Mouse (Mus musculus) forebrain, embryonic 12.5 days (tissue): Measurements from ENCODE around the gene Lin52. TPM values are rescaled to one million over a fixed set of nuclear protein-coding genes. Genes with fewer than 3 reads are reported as not detected.

Experiments used
- ATAC-seq: fragments of 200-750 bp; cut with Nextera tagmentation; 2 replicates; pipeline ENCODE4 v1.8.0; 2017; ENCODE audit warnings: moderate TSS enrichment; ENCODE audit not compliant: low FRiP score
- H3K27ac ChIP-seq: fragments of 300-500 bp; sonication (generic); 2 replicates; pipeline ENCODE4 v1.5.1; 2016; ENCODE audit warnings: mild to moderate bottlenecking
- H3K27me3 ChIP-seq: fragments of 300-500 bp; sonication (generic); 2 replicates; pipeline ENCODE4 v1.6.1; 2016; ENCODE audit warnings: mild to moderate bottlenecking
- H3K36me3 ChIP-seq: fragments of 300-500 bp; sonication (generic); replicated peaks from 2 replicates; pipeline ENCODE4 v1.6.1; 2016; ENCODE audit warnings: mild to moderate bottlenecking
- H3K4me1 ChIP-seq: fragments of 300-500 bp; sonication (generic); 2 replicates; pipeline ENCODE4 v1.6.1; 2016
- H3K4me2 ChIP-seq: fragments of 300-500 bp; sonication (generic); 2 replicates; pipeline ENCODE4 v1.6.1; 2016; ENCODE audit warnings: mild to moderate bottlenecking, moderate library complexity
- H3K4me3 ChIP-seq: fragments of 300-500 bp; sonication (generic); replicated peaks from 2 replicates; pipeline ENCODE4 v1.5.1; 2016; ENCODE audit warnings: mild to moderate bottlenecking
- H3K9ac ChIP-seq: fragments of 300-500 bp; sonication (generic); 2 replicates; pipeline ENCODE4 v1.6.1; 2016; ENCODE audit warnings: mild to moderate bottlenecking
- H3K9me3 ChIP-seq: fragments of 300-500 bp; sonication (generic); 2 replicates; pipeline ENCODE4 v1.6.1; 2016
- WGBS: fragments of 180-500 bp; shearing (Covaris S2); methylation state at CpG from one replicate; pipeline ENCODE4 v1.1.7; 2016; 5-methylcytosine and 5-hydroxymethylcytosine counted together
- polyA plus RNA-seq: library from polyadenylated mRNA; unstranded; fragments of >200 nt; fragmentation: Nextera tagmentation; extraction: Ambion mirVana; gene quantifications from 2 replicates; pipeline ENCODE4 v1.2.1, GENCODE M21; 2016

The Lin52 gene
- polyA plus RNA-seq, 1 experiment from 2014 or later = 37.5 TPM

DNA sequence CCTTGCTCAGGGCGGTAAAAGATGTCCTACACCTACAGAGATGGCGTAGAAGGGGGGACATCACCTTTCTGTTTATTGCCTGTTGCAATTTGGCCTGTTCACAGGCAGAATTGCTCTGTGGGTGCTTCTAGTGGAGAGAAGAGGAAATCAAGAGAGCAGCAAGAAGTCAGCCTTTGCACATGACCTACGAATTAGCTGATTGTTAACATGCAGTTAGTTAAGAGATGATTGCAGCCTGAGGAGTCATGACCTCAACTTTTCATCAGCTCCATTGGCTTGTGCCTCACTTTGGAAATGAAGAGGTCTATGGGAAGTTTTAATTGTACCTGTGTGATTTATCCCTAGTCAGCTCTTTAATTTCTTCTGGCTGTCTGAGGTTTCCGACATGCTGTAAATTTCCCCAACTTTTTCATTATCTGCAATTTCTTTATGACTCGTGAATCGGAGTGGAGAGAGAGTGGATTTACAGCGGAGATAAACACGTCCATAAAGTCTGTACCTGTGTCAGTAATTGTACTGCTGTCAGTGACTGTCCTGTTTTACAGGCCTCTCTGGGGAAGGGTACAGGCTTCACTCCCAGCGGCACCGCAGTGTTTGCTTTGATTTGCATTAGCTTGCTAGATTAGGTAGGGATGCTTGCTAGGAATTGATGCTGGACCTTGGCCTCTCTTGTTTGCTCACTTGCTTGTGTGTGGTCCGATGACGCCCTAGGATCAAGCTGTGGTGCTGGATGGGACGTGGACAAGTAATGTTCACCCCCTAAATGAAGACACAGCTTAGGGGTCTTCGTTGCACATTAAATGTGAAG lies 31.8 kb downstream of the Lin52 start:
- Histone ChIP-seq H3K27me3 (no peaks in the 10 kb centered on the region), H3K4me2 (no peak overlapping the region), H3K4me1 (peaks cover 9% of the 10 kb centered on the region), H3K4me3 (no peak overlapping the region), H3K27ac (no peak overlapping the region), H3K9ac (no peak overlapping the region), H3K36me3 (0 out of 2 replicates have a peak, but pooled peaks cover 5% of the 10 kb centered on the region), H3K9me3 (no peaks in the 10 kb centered on the region)
- 86% methylated on average over 14 of the region's 14 CpGs for WGBS
- ATAC-seq = no peak

GRCm38 (mm10) chr12:84487324-84488056 lies 36.3 kb downstream of the Lin52 start:
- H3K27me3 ChIP-seq = no peaks in the 10 kb centered on the region
- H3K4me3 ChIP-seq = no peak overlapping the region
- peak overlapping the region; percentile 3; the same call in 1 of the 2 replicates for H3K27ac ChIP-seq
- peak; percentile 83 for ATAC-seq
- no peaks in the 10 kb centered on the region for H3K36me3 ChIP-seq
- no peaks in the 10 kb centered on the region for H3K9me3 ChIP-seq
- peaks cover 11% of the 10 kb centered on the region for H3K4me1 ChIP-seq
- H3K4me2 ChIP-seq = no peak overlapping the region
- H3K9ac ChIP-seq = no peak overlapping the region
- WGBS = 32% methylated on average over 8 of the region's 8 CpGs

DNA sequence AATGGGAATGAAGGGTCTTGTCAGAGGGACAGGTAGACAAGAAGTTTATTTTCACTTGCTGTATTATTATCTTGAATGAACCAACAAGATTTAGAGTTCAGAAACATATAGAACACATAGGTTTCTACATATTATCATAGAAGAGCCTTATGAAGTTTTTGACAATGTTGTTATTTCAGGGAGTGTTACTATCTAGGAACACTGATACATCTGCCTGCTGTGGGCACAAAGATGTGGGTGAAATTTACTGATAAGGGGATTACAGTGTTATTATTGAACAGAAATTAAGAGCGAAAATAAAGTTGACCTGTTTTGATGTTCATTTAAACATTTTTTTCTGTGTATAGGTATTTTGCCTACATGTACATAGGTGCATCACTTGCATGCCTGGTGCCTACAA lies 45.6 kb downstream of the Lin52 start:
- no peaks in the 10 kb centered on the region for H3K9me3 ChIP-seq
- peaks cover 16% of the 10 kb centered on the region for H3K4me1 ChIP-seq
- H3K9ac ChIP-seq = no peak overlapping the region
- H3K4me2 ChIP-seq = no peak overlapping the region
- ATAC-seq = no peak
- 95% methylated on average over 1 of the region's 1 CpGs for WGBS
- H3K36me3 ChIP-seq = no peaks in the 10 kb centered on the region
- H3K27me3 ChIP-seq = no peaks in the 10 kb centered on the region
- no peak overlapping the region for H3K27ac ChIP-seq
- H3K4me3 ChIP-seq = no peak overlapping the region

DNA sequence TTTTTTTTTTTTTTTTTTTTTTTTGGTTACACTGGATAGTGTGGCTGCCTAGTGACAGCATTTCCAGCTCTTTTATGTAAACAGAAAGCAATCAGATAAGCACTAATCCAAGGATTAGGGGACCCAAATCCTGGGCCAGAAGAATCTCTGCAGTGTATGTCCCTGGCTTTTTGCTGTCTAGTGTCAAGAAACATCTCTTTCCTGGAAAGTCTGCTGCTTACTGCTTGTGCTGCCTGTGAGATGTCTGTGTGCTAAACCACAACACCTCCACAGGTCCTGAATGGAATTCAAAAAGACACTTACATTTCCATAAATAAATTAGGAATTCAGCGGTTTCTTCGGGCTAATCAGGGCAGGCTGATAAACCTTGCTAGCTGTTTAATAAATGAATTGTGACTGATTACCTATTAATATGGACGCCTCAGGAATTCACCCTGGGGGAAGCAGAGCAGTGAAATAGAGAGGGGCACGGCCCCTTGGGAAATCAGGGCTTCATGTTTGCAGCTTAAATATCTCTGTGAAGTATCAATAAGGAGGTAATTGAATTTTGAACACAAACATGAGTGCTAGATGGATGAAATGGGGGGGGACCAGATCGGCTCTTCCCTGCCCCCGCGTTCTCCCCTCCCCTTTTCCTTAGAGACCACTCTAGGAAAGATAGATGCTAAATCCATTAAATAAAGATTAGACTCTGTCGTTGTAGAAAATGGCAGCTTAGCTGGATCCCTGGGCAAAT lies 49.5 kb downstream of the Lin52 start:
- Histone ChIP-seq H3K36me3 (no peaks in the 10 kb centered on the region), H3K9me3 (no peaks in the 10 kb centered on the region), H3K4me2 (no peak overlapping the region), H3K9ac (no peak overlapping the region), H3K4me1 (peaks cover 20% of the 10 kb centered on the region), H3K27ac (0 out of 2 replicates have a peak overlapping the region, but pooled peaks have one; percentile 36), H3K4me3 (no peak overlapping the region), H3K27me3 (no peaks in the 10 kb centered on the region)
- no peak for ATAC-seq
- WGBS = 46% methylated on average over 8 of the region's 8 CpGs

DNA sequence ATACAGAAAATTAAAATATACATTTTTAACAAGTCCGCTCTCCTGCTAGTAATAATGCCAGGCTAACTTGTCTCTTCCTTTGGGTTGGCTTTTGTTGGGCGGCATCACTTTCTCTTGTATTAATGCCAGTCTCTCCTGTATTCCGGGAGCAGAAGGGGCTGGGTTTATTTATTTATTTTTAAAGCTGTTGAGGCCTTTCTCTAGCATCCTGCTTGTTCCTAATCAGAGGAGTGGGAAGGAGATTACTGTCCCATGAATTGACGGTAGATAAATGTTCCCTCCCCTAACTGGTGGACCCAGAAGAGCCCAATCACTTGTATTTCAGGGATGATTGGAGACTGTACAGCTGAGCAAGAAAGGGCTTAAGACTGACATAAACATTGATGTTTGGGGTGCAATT lies 50.1 kb downstream of the Lin52 start:
- H3K4me3 ChIP-seq = no peak overlapping the region
- H3K27ac ChIP-seq = 0 out of 2 replicates have a peak overlapping the region, but pooled peaks have one; percentile 36
- ATAC-seq = no peak
- H3K27me3 ChIP-seq = no peaks in the 10 kb centered on the region
- H3K4me2 ChIP-seq = no peak overlapping the region
- H3K36me3 ChIP-seq = no peaks in the 10 kb centered on the region
- H3K9me3 ChIP-seq = no peaks in the 10 kb centered on the region
- WGBS = 73% methylated on average over 4 of the region's 4 CpGs
- H3K9ac ChIP-seq = no peak overlapping the region
- H3K4me1 ChIP-seq = peaks cover 20% of the 10 kb centered on the region

DNA sequence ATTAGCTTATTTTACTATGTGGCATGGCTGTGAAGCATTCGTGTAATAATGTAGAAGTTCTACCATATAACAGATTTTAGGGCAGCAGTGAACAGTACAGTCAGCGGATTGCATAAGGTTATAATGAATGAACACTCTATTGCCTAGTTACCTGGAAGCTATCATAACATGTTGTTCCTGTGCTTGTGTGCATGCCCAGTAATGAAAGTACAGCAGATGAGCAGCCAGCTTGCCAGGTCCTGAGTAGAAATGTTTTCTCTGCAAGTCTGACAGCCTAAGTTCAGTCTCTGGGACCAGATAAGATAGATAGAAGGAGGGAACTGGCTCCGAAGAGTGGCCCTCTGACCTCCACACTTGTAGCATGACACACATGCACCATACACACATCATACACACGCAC lies 55.6 kb downstream of the Lin52 start:
- WGBS = 96% methylated on average over 4 of the region's 4 CpGs
- 0 out of 2 replicates have a peak, but pooled peaks cover 4% of the 10 kb centered on the region for H3K4me1 ChIP-seq
- H3K27ac ChIP-seq = no peak overlapping the region
- H3K9me3 ChIP-seq = no peaks in the 10 kb centered on the region
- no peaks in the 10 kb centered on the region for H3K36me3 ChIP-seq
- H3K4me3 ChIP-seq = no peak overlapping the region
- H3K27me3 ChIP-seq = no peaks in the 10 kb centered on the region
- H3K4me2 ChIP-seq = no peak overlapping the region
- no peak overlapping the region for H3K9ac ChIP-seq
- no peak for ATAC-seq

- Histone ChIP-seq H3K27ac (no peak overlapping the region), H3K4me1 (no peaks in the 10 kb centered on the region; the same call in 1 of the 2 replicates), H3K9ac (no peak overlapping the region), H3K9me3 (no peaks in the 10 kb centered on the region), H3K36me3 (no peaks in the 10 kb centered on the region), H3K4me2 (no peak overlapping the region), H3K27me3 (no peaks in the 10 kb centered on the region), H3K4me3 (no peak overlapping the region)
- 47% methylated on average over 3 of the region's 3 CpGs for WGBS
- no peak for ATAC-seq
Measured at GRCm38 (mm10) chr12:84512016-84512415, 60.8 kb downstream of the Lin52 start.

DNA sequence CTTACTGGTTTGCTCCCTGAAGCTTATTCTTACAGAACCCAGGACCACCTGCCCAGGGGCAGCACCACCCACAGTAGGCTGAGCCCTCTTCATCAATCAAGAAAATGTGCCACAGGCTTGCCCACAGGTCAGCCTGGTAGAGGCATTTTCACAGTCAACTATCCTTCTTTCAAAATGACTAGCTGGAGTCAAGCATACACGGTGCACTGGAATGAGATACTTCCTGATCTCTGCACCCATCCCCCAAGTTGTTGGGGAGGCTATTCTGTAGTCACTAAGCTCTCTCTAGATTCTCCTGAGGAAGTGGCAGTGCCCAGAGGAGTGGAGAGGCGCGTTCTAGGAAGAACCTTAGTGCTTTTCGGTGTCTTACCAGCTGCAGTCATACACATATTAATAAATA lies 64.3 kb downstream of the Lin52 start:
- no peak overlapping the region for H3K27ac ChIP-seq
- no peaks in the 10 kb centered on the region for H3K9me3 ChIP-seq
- H3K36me3 ChIP-seq = no peaks in the 10 kb centered on the region
- no peak overlapping the region for H3K9ac ChIP-seq
- no peak overlapping the region for H3K4me2 ChIP-seq
- H3K4me3 ChIP-seq = no peak overlapping the region
- no peaks in the 10 kb centered on the region for H3K27me3 ChIP-seq
- no peaks in the 10 kb centered on the region; the same call in 1 of the 2 replicates for H3K4me1 ChIP-seq
- no peak for ATAC-seq
- 86% methylated on average over 4 of the region's 4 CpGs for WGBS

DNA sequence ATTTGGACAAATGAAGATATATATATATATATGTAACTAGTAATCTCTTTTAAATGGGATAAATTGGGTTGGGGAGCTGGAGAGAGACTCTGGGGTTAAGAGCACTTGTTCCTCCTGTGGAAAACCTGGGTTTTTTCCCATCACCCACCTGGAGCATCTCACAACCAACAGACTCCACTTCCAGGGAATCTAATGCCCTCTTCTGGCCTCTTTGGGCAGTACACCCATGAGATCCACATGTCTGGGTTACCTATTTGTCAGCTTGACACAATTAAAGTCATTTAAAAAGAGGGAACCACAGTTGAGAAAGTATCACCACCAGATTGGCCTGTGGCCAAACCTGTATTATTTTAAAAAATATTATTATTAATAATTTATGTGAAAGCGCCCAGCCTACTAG lies 65.4 kb downstream of the Lin52 start:
- no peak for ATAC-seq
- H3K9me3 ChIP-seq = no peaks in the 10 kb centered on the region
- no peak overlapping the region for H3K9ac ChIP-seq
- no peak overlapping the region for H3K27ac ChIP-seq
- no peaks in the 10 kb centered on the region for H3K27me3 ChIP-seq
- 100% methylated on average over 1 of the region's 1 CpGs for WGBS
- H3K36me3 ChIP-seq = no peaks in the 10 kb centered on the region
- no peak overlapping the region for H3K4me2 ChIP-seq
- H3K4me1 ChIP-seq = no peaks in the 10 kb centered on the region; the same call in 1 of the 2 replicates
- no peak overlapping the region for H3K4me3 ChIP-seq

DNA sequence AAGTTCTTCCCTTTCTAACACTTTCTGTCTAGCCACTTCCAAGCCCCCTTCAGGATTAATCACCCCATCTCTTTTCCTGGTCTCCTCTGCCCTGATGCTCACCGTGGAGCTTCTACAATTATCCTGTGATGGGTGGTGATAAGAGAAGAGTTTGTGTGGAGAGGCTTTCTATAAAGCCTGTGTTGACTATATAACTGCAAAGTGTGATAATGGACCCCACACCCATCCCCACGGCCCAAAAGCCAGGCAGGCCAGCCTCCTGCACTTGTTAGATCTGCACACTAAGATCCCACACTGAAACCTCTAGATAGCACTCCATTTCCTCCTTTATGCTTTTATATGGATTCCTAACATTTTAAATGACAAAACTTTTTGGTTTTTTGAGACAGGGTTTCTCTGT lies 66.8 kb downstream of the Lin52 start:
- Histone ChIP-seq H3K27ac (no peak overlapping the region), H3K36me3 (no peaks in the 10 kb centered on the region; the same call in 1 of the 2 replicates), H3K4me3 (no peak overlapping the region), H3K9ac (no peak overlapping the region), H3K4me2 (no peak overlapping the region), H3K4me1 (no peaks in the 10 kb centered on the region), H3K27me3 (0 out of 2 replicates have a peak, but pooled peaks cover 2% of the 10 kb centered on the region), H3K9me3 (no peaks in the 10 kb centered on the region)
- 81% methylated on average over 2 of the region's 2 CpGs for WGBS
- ATAC-seq = no peak

DNA sequence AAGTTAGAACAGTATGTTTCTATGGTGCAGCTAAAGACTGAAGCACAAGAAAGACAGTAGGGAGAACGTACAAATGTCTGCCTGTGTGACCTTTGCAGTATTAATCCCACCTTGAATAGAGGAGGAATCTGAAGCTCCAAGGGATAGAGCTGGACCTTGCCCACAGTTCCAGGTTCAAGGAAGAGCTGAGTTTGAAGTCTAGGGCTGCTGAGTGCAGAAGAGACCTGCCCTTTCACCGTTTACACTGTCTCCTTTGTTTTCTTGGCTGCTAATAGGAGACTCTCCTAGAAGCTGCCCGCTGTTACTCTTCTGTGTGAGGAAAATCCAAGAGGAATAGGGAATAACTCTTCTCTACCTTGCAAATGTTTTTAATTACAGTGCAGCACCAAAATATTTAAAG lies 72.5 kb downstream of the Lin52 start:
- no peak overlapping the region for H3K9ac ChIP-seq
- WGBS = 35% methylated on average over 3 of the region's 3 CpGs
- no peak for ATAC-seq

More for the DNA sequence above, 72.5 kb downstream of the Lin52 start:
- 0 out of 2 replicates have a peak, but pooled peaks cover 4% of the 10 kb centered on the region for H3K27me3 ChIP-seq
- H3K4me1 ChIP-seq = peaks cover 23% of the 10 kb centered on the region
- H3K4me3 ChIP-seq = no peak overlapping the region
- no peaks in the 10 kb centered on the region; the same call in 1 of the 2 replicates for H3K36me3 ChIP-seq
- no peak overlapping the region for H3K4me2 ChIP-seq
- no peaks in the 10 kb centered on the region for H3K9me3 ChIP-seq
- no peak overlapping the region for H3K27ac ChIP-seq
